Mouse (Mus musculus): ENCODE measurements around the gene Tab2. TPM values are rescaled to one million over a fixed set of nuclear protein-coding genes. Genes with fewer than 3 reads are reported as not detected.
A peak's percentile ranks its signal among the peaks of the same experiment; 100 is the strongest.
"Not testable (repeated sequence)": the region's sequence is repeated elsewhere in the genome, so short reads cannot be mapped to it uniquely, and the experiment has no call there.

The Tab2 gene
- polyA plus RNA-seq, 1 experiment, result 101 TPM

- no peak overlapping the region for H3K27ac ChIP-seq (ENCODE audit: insufficient read depth, low read length)
- H3K27me3 ChIP-seq (ENCODE audit: control insufficient read depth, insufficient read depth, low read length, poor library complexity, severe bottlenecking), result no peaks in the 10 kb centered on the region
- no peaks in the 10 kb centered on the region for H3K4me1 ChIP-seq (ENCODE audit: control insufficient read depth, insufficient read depth, low read length)
- no peak for TF ChIP-seq POLR2A (IDR thresholded peaks at IDR 0.05; ENCODE audit: insufficient read depth, low read length)
- no peak for TF ChIP-seq EP300 (IDR thresholded peaks at IDR 0.05; ENCODE audit: insufficient read depth, low read depth, low read length)
- TF ChIP-seq CTCF (IDR thresholded peaks at IDR 0.05; ENCODE audit: low read depth, low read length), result no peak
- no peaks in the 10 kb centered on the region for H3K36me3 ChIP-seq (ENCODE audit: control insufficient read depth, insufficient read depth, low read length, poor library complexity, severe bottlenecking)
- H3K9ac ChIP-seq (ENCODE audit: low read depth, poor library complexity, severe bottlenecking), result no peak overlapping the region
- no peak overlapping the region for H3K4me3 ChIP-seq (ENCODE audit: low read depth, low read length)
- H3K9me3 ChIP-seq (replicated peaks; ENCODE audit: control insufficient read depth, insufficient read depth, low read length, poor library complexity, severe bottlenecking), result no peaks in the 10 kb centered on the region
Measured at GRCm38 (mm10) chr10:7881971-7882370, 74.1 kb downstream of the Tab2 start.

- not testable (repeated sequence) for H3K36me3 ChIP-seq (ENCODE audit: control insufficient read depth, insufficient read depth, low read length, poor library complexity, severe bottlenecking); H3K9me3 ChIP-seq (replicated peaks; ENCODE audit: control insufficient read depth, insufficient read depth, low read length, poor library complexity, severe bottlenecking); H3K27me3 ChIP-seq (ENCODE audit: control insufficient read depth, insufficient read depth, low read length, poor library complexity, severe bottlenecking); H3K4me1 ChIP-seq (ENCODE audit: control insufficient read depth, insufficient read depth, low read length); H3K4me3 ChIP-seq (ENCODE audit: low read depth, low read length); H3K27ac ChIP-seq (ENCODE audit: insufficient read depth, low read length); H3K9ac ChIP-seq (ENCODE audit: low read depth, poor library complexity, severe bottlenecking)
Measured at GRCm38 (mm10) chr10:7880283-7880682, 75.7 kb downstream of the Tab2 start.

DNA sequence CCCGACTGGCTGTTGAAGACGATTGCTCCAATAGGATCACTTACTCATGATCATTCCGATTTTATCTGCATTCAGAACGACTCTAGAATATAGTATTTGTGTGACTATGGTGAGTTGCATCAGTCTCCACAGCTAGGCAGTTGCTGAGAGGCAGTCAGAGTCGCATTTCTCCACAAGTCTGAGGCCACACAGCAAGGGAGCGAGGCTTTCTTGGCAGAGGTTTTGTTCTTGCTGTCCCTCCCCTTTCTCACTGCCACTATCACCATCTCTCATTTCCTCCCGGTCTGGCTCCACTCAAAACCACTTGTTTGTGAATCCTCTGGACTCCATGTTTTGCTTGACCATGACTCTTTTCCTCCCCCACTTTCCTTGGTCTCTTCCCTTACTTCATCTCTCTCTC is 81.8 kb downstream of the Tab2 start:
- Histone ChIP-seq H3K9ac (ENCODE audit: low read depth, poor library complexity, severe bottlenecking) (no peak overlapping the region), H3K27me3 (ENCODE audit: control insufficient read depth, insufficient read depth, low read length, poor library complexity, severe bottlenecking) (no peaks in the 10 kb centered on the region), H3K27ac (ENCODE audit: insufficient read depth, low read length) (no peak overlapping the region), H3K4me1 (ENCODE audit: control insufficient read depth, insufficient read depth, low read length) (no peaks in the 10 kb centered on the region), H3K4me3 (ENCODE audit: low read depth, low read length) (no peak overlapping the region), H3K36me3 (ENCODE audit: control insufficient read depth, insufficient read depth, low read length, poor library complexity, severe bottlenecking) (no peaks in the 10 kb centered on the region), H3K9me3 (replicated peaks; ENCODE audit: control insufficient read depth, insufficient read depth, low read length, poor library complexity, severe bottlenecking) (0 out of 2 replicates have a peak, but pooled peaks cover 3% of the 10 kb centered on the region)
- TF ChIP-seq CTCF (IDR thresholded peaks at IDR 0.05; ENCODE audit: low read depth, low read length), result no peak
- no peak for TF ChIP-seq EP300 (IDR thresholded peaks at IDR 0.05; ENCODE audit: insufficient read depth, low read depth, low read length)
- TF ChIP-seq POLR2A (IDR thresholded peaks at IDR 0.05; ENCODE audit: insufficient read depth, low read length), result no peak

DNA sequence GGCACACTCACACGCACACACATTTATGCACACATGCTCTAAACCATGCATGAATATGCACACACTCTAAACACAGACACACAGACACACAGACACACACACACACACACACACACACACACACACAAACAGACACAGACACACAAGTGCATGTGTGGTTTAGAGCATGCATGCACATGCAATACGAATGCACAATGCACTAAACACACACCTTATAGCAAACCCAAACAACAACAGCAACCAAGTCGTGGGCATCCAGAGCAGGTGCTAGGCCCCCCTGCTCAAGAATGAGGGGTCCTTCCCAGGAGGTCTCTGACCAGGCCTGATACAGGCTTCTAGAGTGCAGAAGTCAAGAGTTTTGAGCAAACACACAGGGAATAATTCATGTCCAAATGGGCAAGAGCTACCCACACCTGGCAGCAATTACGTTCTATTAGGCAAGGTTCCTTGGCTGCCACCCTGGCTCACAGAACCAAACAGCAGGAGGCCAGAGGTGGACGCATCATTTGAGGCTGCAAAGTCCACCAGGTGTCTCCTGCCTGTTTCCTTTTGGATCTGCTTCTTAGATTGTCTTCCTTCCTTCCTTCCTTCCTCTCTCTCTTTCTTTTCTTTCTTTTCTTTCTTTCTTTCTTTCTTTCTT is 84.5 kb downstream of the Tab2 start:
- Histone ChIP-seq H3K27me3 (ENCODE audit: control insufficient read depth, insufficient read depth, low read length, poor library complexity, severe bottlenecking) (no peaks in the 10 kb centered on the region), H3K9ac (ENCODE audit: low read depth, poor library complexity, severe bottlenecking) (no peak overlapping the region), H3K27ac (ENCODE audit: insufficient read depth, low read length) (no peak overlapping the region), H3K9me3 (replicated peaks; ENCODE audit: control insufficient read depth, insufficient read depth, low read length, poor library complexity, severe bottlenecking) (0 out of 2 replicates have a peak, but pooled peaks cover 3% of the 10 kb centered on the region), H3K4me1 (ENCODE audit: control insufficient read depth, insufficient read depth, low read length) (no peaks in the 10 kb centered on the region), H3K4me3 (ENCODE audit: low read depth, low read length) (no peak overlapping the region), H3K36me3 (ENCODE audit: control insufficient read depth, insufficient read depth, low read length, poor library complexity, severe bottlenecking) (no peaks in the 10 kb centered on the region)
- no peak for TF ChIP-seq EP300 (IDR thresholded peaks at IDR 0.05; ENCODE audit: insufficient read depth, low read depth, low read length)
- TF ChIP-seq CTCF (IDR thresholded peaks at IDR 0.05; ENCODE audit: low read depth, low read length), result no peak
- no peak for TF ChIP-seq POLR2A (IDR thresholded peaks at IDR 0.05; ENCODE audit: insufficient read depth, low read length)

DNA sequence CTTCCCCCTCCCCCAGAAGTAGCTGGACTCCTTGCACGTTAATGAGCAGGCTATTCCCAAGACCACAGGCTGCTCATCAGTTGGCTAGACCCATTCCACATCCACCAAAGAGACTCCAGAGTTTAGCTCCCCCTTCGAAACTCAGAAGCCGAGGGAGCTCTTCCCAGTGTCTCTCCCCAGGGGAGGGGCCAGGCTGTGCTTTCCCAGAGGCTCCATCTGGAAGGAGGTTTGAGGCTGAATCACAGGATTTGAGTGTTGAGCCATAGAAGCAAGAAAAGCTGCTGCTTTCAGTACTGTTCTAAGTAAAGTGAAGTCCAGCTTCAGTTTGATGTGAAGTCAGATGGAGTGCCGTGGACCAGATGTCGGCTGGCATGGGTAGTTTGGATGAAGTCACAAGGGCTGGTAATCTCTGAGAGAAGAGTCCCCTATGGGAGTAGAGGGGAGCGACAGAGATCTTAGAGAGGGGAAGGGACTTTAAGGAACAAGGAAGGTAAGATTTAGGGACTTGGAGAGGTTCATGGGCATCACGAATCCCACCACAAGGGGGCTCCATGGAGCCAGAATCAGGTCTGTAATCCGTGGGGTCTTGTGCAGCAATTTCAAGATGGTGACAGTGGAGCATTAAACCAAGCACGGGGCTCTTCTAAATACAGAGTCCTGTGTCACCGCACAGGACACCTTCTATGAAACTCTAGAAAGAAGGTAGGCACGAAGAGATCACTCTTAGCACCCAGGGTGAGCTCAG is 85.3 kb downstream of the Tab2 start:
- Histone ChIP-seq H3K4me3 (ENCODE audit: low read depth, low read length) (no peak overlapping the region), H3K27ac (ENCODE audit: insufficient read depth, low read length) (no peak overlapping the region), H3K4me1 (ENCODE audit: control insufficient read depth, insufficient read depth, low read length) (no peaks in the 10 kb centered on the region), H3K36me3 (ENCODE audit: control insufficient read depth, insufficient read depth, low read length, poor library complexity, severe bottlenecking) (no peaks in the 10 kb centered on the region), H3K9me3 (replicated peaks; ENCODE audit: control insufficient read depth, insufficient read depth, low read length, poor library complexity, severe bottlenecking) (0 out of 2 replicates have a peak, but pooled peaks cover 3% of the 10 kb centered on the region), H3K9ac (ENCODE audit: low read depth, poor library complexity, severe bottlenecking) (no peak overlapping the region), H3K27me3 (ENCODE audit: control insufficient read depth, insufficient read depth, low read length, poor library complexity, severe bottlenecking) (no peaks in the 10 kb centered on the region)
- no peak for TF ChIP-seq EP300 (IDR thresholded peaks at IDR 0.05; ENCODE audit: insufficient read depth, low read depth, low read length)
- TF ChIP-seq POLR2A (IDR thresholded peaks at IDR 0.05; ENCODE audit: insufficient read depth, low read length), result no peak
- peak; percentile 57 for TF ChIP-seq CTCF (IDR thresholded peaks at IDR 0.05; ENCODE audit: low read depth, low read length)

- TF ChIP-seq POLR2A (IDR thresholded peaks at IDR 0.05; ENCODE audit: insufficient read depth, low read length) (no peak), CTCF (IDR thresholded peaks at IDR 0.05; ENCODE audit: low read depth, low read length) (no peak), EP300 (IDR thresholded peaks at IDR 0.05; ENCODE audit: insufficient read depth, low read depth, low read length) (no peak)
Measured at GRCm38 (mm10) chr10:7869746-7870145, 86.3 kb downstream of the Tab2 start.

More at GRCm38 (mm10) chr10:7869746-7870145, 86.3 kb downstream of the Tab2 start:
- Histone ChIP-seq H3K4me3 (ENCODE audit: low read depth, low read length) (no peak overlapping the region), H3K36me3 (ENCODE audit: control insufficient read depth, insufficient read depth, low read length, poor library complexity, severe bottlenecking) (no peaks in the 10 kb centered on the region), H3K4me1 (ENCODE audit: control insufficient read depth, insufficient read depth, low read length) (no peaks in the 10 kb centered on the region), H3K27me3 (ENCODE audit: control insufficient read depth, insufficient read depth, low read length, poor library complexity, severe bottlenecking) (no peaks in the 10 kb centered on the region), H3K27ac (ENCODE audit: insufficient read depth, low read length) (no peak overlapping the region), H3K9ac (ENCODE audit: low read depth, poor library complexity, severe bottlenecking) (no peak overlapping the region), H3K9me3 (replicated peaks; ENCODE audit: control insufficient read depth, insufficient read depth, low read length, poor library complexity, severe bottlenecking) (0 out of 2 replicates have a peak, but pooled peaks cover 3% of the 10 kb centered on the region)
